8 mouse cellular contexts compared by ENCODE assay signal in the genomic region with DNA sequence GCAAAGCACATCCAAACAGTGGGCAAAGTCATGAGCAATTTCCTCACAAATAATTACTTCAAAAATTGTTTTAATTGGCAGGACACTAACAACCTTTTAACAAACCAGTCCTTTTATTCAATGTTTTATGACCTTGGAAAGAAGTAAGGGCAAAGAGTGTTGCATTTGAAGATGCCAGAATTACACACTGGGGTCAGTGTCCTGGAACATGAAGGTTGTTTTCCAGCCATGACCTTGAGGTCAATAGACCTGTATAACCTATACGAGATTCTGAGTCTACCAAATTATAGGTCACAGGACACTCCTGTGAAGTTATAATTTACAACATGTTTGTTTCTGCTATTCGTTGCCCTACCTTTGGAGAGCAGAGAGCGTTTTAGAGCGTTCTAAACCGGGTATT. TPM values are rescaled to one million over a fixed set of nuclear protein-coding genes. Genes with fewer than 3 reads are reported as not detected.
A peak's percentile ranks its signal among the peaks of the same experiment; 100 is the strongest.
DNase-seq lines count a peak whose midpoint lies in the region; ATAC-seq and TF ChIP-seq lines count a peak whose summit lies in the region.

No protein-coding gene starts in this region.

- H3K4me1 ChIP-seq in forebrain, embryonic 12.5 days: peaks cover 28% of the 10 kb centered on the region
- H3K4me1 ChIP-seq in midbrain, embryonic 16.5 days (ENCODE audit: control insufficient read depth, insufficient read depth, low read length): peaks cover 26% of the 10 kb centered on the region

- ATAC-seq in forebrain, embryonic 12.5 days (ENCODE audit: low FRiP score): no peak
- no peak for ATAC-seq in midbrain, embryonic 16.5 days

- peak overlapping the region; percentile 89 for H3K4me2 ChIP-seq in forebrain, embryonic 12.5 days
- H3K4me2 ChIP-seq in midbrain, embryonic 16.5 days (ENCODE audit: low read length): peak overlapping the region; percentile 67

- no peaks in the 10 kb centered on the region for H3K27me3 ChIP-seq in forebrain, embryonic 12.5 days
- H3K27me3 ChIP-seq in midbrain, embryonic 16.5 days (ENCODE audit: control insufficient read depth, insufficient read depth, low read depth, low read length): no peaks in the 10 kb centered on the region

- peak overlapping the region; percentile 98 for H3K27ac ChIP-seq in left cerebral cortex, adult 2 months
- no peak overlapping the region for H3K27ac ChIP-seq in forebrain, embryonic 12.5 days
- H3K27ac ChIP-seq in midbrain, embryonic 16.5 days (ENCODE audit: low read length): no peak overlapping the region

- H3K4me3 ChIP-seq in left cerebral cortex, adult 2 months: no peak overlapping the region; the same call in 1 of the 2 replicates
- no peak overlapping the region for H3K4me3 ChIP-seq in forebrain, embryonic 12.5 days (replicated peaks)
- H3K4me3 ChIP-seq in midbrain, embryonic 16.5 days (ENCODE audit: low read depth, low read length): peak overlapping the region; percentile 64

- 75% methylated on average over 5 of the region's 5 CpGs for WGBS in forebrain, embryonic 12.5 days
- WGBS in large intestine, adult 2 months: 24% methylated on average over 5 of the region's 5 CpGs
- WGBS in midbrain, embryonic 16.5 days: 77% methylated on average over 5 of the region's 5 CpGs

- peaks cover 18% of the 10 kb centered on the region for H3K36me3 ChIP-seq in forebrain, embryonic 12.5 days (replicated peaks)
- peaks cover 7% of the 10 kb centered on the region; the same call in 1 of the 2 replicates for H3K36me3 ChIP-seq in midbrain, embryonic 16.5 days (ENCODE audit: control insufficient read depth, insufficient read depth, low read length)

- H3K9ac ChIP-seq in forebrain, embryonic 12.5 days: no peak overlapping the region
- 0 out of 2 replicates have a peak overlapping the region, but pooled peaks have one; percentile 74 for H3K9ac ChIP-seq in midbrain, embryonic 16.5 days (ENCODE audit: low read depth, low read length)

- intact Hi-C loops in left cerebral cortex, adult 2 months (cut with DNase I): loop anchor here (10.0 kb wide), 1 partner anchor 252 kb away; the partner anchor contains the start of gene Zc3h8

- no peak for DNase-seq in left cerebral cortex, adult 2 months (ENCODE audit: extremely low spot score in 1 of 2, low spot score in 2 of 2)
- DNase-seq in left cerebral cortex, adult 9 months (ENCODE audit: low spot score in 2 of 2): no peak
- DNase-seq in large intestine, adult 2 months (ENCODE audit: low read depth, low spot score): peak; percentile 48
- DNase-seq in frontal cortex, adult 2 months (ENCODE audit: extremely low spot score in 1 of 2, low spot score in 1 of 2): no peak
- no peak for DNase-seq in urinary bladder, postnatal 14 days (ENCODE audit: low spot score)
- no peak for DNase-seq in left cerebral cortex, adult 11 months (ENCODE audit: low spot score)

- no peak for TF ChIP-seq CTCF in left cerebral cortex, adult 2 months (IDR thresholded peaks at IDR 0.05)

- no peaks in the 10 kb centered on the region for H3K9me3 ChIP-seq in forebrain, embryonic 12.5 days
- H3K9me3 ChIP-seq in midbrain, embryonic 16.5 days (replicated peaks; ENCODE audit: control insufficient read depth, low read length, poor library complexity, severe bottlenecking): no peaks in the 10 kb centered on the region

RNA-seq across cellular contexts. Expression of gene Slc20a1, which starts 1.4 kb away (rescaled TPM):
- total RNA-seq in left cerebral cortex, adult 2 months (2021): 100 to 1,000 TPM; 161 to 164 TPM
- polyA plus RNA-seq in forebrain, embryonic 12.5 days (2016; fragmentation: Nextera tagmentation; extraction: Ambion mirVana): 61.6 and 63.1 TPM in 2 replicates
- polyA plus RNA-seq in large intestine, adult 2 months (2012; rRNA removed): 10.1 and 10.2 TPM in 2 replicates
- polyA plus RNA-seq in midbrain, embryonic 16.5 days (2015; fragmentation: Nextera tagmentation; extraction: Ambion mirVana): 64.5 and 67.6 TPM in 2 replicates
- polyA plus RNA-seq in frontal cortex, adult 2 months (2012; rRNA removed): 159 and 177 TPM in 2 replicates
